In the genomic region with DNA sequence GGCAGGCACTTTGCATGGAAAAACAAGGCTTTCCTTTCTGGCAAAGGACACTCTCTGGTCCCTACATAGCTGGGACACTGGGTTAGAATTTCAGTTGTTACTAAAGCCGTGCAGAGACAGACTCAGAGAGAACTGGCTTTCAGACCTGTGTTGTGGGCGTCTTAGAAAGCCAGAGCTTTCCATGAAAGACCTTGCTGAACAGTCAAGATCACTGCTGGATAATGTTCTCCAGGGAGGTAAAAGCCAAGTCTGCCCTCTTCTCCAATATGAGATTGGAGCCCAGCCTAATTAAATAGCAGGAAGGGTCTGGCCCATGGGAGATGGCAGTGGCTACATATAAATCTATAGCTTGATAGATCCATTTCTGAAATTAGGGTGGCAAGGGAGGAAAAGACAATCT, we compare ENCODE assay signal across 13 mouse cellular contexts. TPM values are rescaled to one million over a fixed set of nuclear protein-coding genes. Genes with fewer than 3 reads are reported as not detected.
DNase-seq lines count a peak whose midpoint lies in the region; ATAC-seq and TF ChIP-seq lines count a peak whose summit lies in the region.
"Had no signal": no experiment of that assay in that cellular context is flagged by ENCODE, and none has a peak within 500 bp of the region (broad histone marks: within the 10 kb centered on the region; RNA-seq: fewer than 3 reads in every experiment).

No protein-coding gene starts in this region.

- ATAC-seq in forebrain, embryonic 11.5 days (replicated peaks; ENCODE audit: low FRiP score): no peak
- ATAC-seq in hindbrain, embryonic 14.5 days (ENCODE audit: low FRiP score): no peak
- no peak for ATAC-seq in midbrain, postnatal 0 days (ENCODE audit: low FRiP score)
- ATAC-seq: inflammation-experienced regulatory T-cells, adult 6 months had no signal

- H3K4me3 ChIP-seq in forebrain, embryonic 11.5 days (ENCODE audit: low read depth, low read length): peak overlapping the region; percentile 15
- peak overlapping the region; percentile 89 for H3K4me3 ChIP-seq in hindbrain, embryonic 14.5 days (replicated peaks; ENCODE audit: low read length)
- peak overlapping the region; percentile 84 for H3K4me3 ChIP-seq in midbrain, postnatal 0 days (ENCODE audit: low read depth, low read length)
- H3K4me3 ChIP-seq: limb, embryonic 15.5 days; lung, embryonic 15.5 days had no signal

- TF ChIP-seq CTCF in midbrain, postnatal 0 days (IDR thresholded peaks at IDR 0.05): no peak

- peaks cover 8% of the 10 kb centered on the region for H3K4me1 ChIP-seq in forebrain, embryonic 11.5 days (replicated peaks; ENCODE audit: control insufficient read depth, insufficient read depth, low read length)
- H3K4me1 ChIP-seq in hindbrain, embryonic 14.5 days (replicated peaks; ENCODE audit: control insufficient read depth, insufficient read depth, low read length): peaks cover 14% of the 10 kb centered on the region
- H3K4me1 ChIP-seq in midbrain, postnatal 0 days (ENCODE audit: insufficient read depth, low read length): peaks cover 2% of the 10 kb centered on the region

- intact Hi-C loops in left cerebral cortex, postnatal 4 days (cut with DNase I): no loop called here

- peak overlapping the region; percentile 13; the same call in 1 of the 2 replicates for H3K4me2 ChIP-seq in forebrain, embryonic 11.5 days (ENCODE audit: low read depth, low read length, severe bottlenecking)
- peak overlapping the region; percentile 83 for H3K4me2 ChIP-seq in hindbrain, embryonic 14.5 days (replicated peaks)
- peak overlapping the region; percentile 62 for H3K4me2 ChIP-seq in midbrain, postnatal 0 days (ENCODE audit: low read depth, low read length, poor library complexity, severe bottlenecking)
- H3K4me2 ChIP-seq: limb, embryonic 15.5 days; lung, embryonic 15.5 days had no signal

- H3K9ac ChIP-seq in forebrain, embryonic 11.5 days (ENCODE audit: low read length): no peak overlapping the region; the same call in 1 of the 2 replicates
- peak overlapping the region; percentile 92 for H3K9ac ChIP-seq in hindbrain, embryonic 14.5 days
- peak overlapping the region; percentile 50 for H3K9ac ChIP-seq in midbrain, postnatal 0 days (replicated peaks; ENCODE audit: low read length, poor library complexity, severe bottlenecking)
- H3K9ac ChIP-seq: limb, embryonic 15.5 days; lung, embryonic 15.5 days had no signal

- no peaks in the 10 kb centered on the region for H3K9me3 ChIP-seq in forebrain, embryonic 11.5 days (ENCODE audit: control insufficient read depth, low read length)
- H3K9me3 ChIP-seq in hindbrain, embryonic 14.5 days (ENCODE audit: control insufficient read depth, low read length): no peaks in the 10 kb centered on the region
- no peaks in the 10 kb centered on the region for H3K9me3 ChIP-seq in midbrain, postnatal 0 days (ENCODE audit: low read length)
- H3K9me3 ChIP-seq: limb, embryonic 15.5 days; lung, embryonic 15.5 days had no signal

- H3K36me3 ChIP-seq in forebrain, embryonic 11.5 days (ENCODE audit: control insufficient read depth, insufficient read depth, low read length): no peaks in the 10 kb centered on the region
- peaks cover 36% of the 10 kb centered on the region for H3K36me3 ChIP-seq in hindbrain, embryonic 14.5 days (replicated peaks; ENCODE audit: control insufficient read depth, insufficient read depth)
- H3K36me3 ChIP-seq in midbrain, postnatal 0 days (ENCODE audit: insufficient read depth, low read length): peaks cover 8% of the 10 kb centered on the region
- H3K36me3 ChIP-seq: limb, embryonic 15.5 days; lung, embryonic 15.5 days had no signal

- peak overlapping the region; percentile 37; the same call in 1 of the 2 replicates for H3K27ac ChIP-seq in forebrain, embryonic 11.5 days (ENCODE audit: low read depth, low read length)
- H3K27ac ChIP-seq in hindbrain, embryonic 14.5 days: peak overlapping the region; percentile 97
- H3K27ac ChIP-seq in midbrain, postnatal 0 days (ENCODE audit: low read depth, low read length): peak overlapping the region; percentile 65
- H3K27ac ChIP-seq: limb, embryonic 15.5 days; lung, embryonic 15.5 days had no signal

- peaks cover 31% of the 10 kb centered on the region for H3K27me3 ChIP-seq in forebrain, embryonic 11.5 days (ENCODE audit: control insufficient read depth, insufficient read depth, low read length)
- peaks cover 10% of the 10 kb centered on the region for H3K27me3 ChIP-seq in hindbrain, embryonic 14.5 days (ENCODE audit: control insufficient read depth, insufficient read depth, low read length)
- H3K27me3 ChIP-seq in midbrain, postnatal 0 days (ENCODE audit: insufficient read depth, low read length): no peaks in the 10 kb centered on the region

- 26% methylated on average over 2 of the region's 2 CpGs for WGBS in forebrain, embryonic 11.5 days
- WGBS in hindbrain, embryonic 14.5 days: 11% methylated on average over 2 of the region's 2 CpGs
- 18% methylated on average over 2 of the region's 2 CpGs for WGBS in midbrain, postnatal 0 days

- DNase-seq in MN1 (ENCODE audit: low spot score): peak; percentile 54
- DNase-seq in forebrain, embryonic 11.5 days (ENCODE audit: low spot score): no peak
- peak; percentile 28 for DNase-seq in hindbrain, embryonic 14.5 days (ENCODE audit: low spot score)
- peak; percentile 14 for DNase-seq in midbrain, postnatal 0 days (ENCODE audit: low spot score)
- no peak for DNase-seq in retina, postnatal 1 day
- DNase-seq in left cerebral cortex, postnatal 4 days: no peak
- no peak for DNase-seq in layer of hippocampus, adult 9-11 months
- DNase-seq: adrenal gland, adult 8-10 months; kidney, postnatal 36 days; right cerebral cortex, postnatal 4 days had no signal

RNA-seq across cellular contexts. Expression of gene Nt5c2, which starts 3.4 kb away (rescaled TPM):
- polyA plus RNA-seq in forebrain, embryonic 11.5 days (2014; fragmentation: Nextera tagmentation; extraction: Ambion mirVana): 71.8 and 77.9 TPM in 2 replicates
- polyA plus RNA-seq in hindbrain, embryonic 14.5 days (2014; fragmentation: Nextera tagmentation; extraction: Ambion mirVana): 84.9 and 93.8 TPM in 2 replicates
- 64.1 and 68.1 TPM in 2 replicates for total RNA-seq in midbrain, postnatal 0 days (2014; rRNA removed)
- polyA plus RNA-seq in midbrain, postnatal 0 days (2015; fragmentation: Nextera tagmentation; extraction: Ambion mirVana): 81.8 and 83.0 TPM in 2 replicates
- total RNA-seq in left cerebral cortex, postnatal 4 days (2021): 10 to 100 TPM; 84.0 to 93.6 TPM

RNA-seq across cellular contexts. Expression of gene Ina, which starts 3.8 kb away (rescaled TPM):
- 102 and 110 TPM in 2 replicates for polyA plus RNA-seq in forebrain, embryonic 11.5 days (2014; fragmentation: Nextera tagmentation; extraction: Ambion mirVana)
- 608 and 616 TPM in 2 replicates for polyA plus RNA-seq in hindbrain, embryonic 14.5 days (2014; fragmentation: Nextera tagmentation; extraction: Ambion mirVana)
- total RNA-seq in midbrain, postnatal 0 days (2014; rRNA removed): 229 and 248 TPM in 2 replicates
- 294 and 310 TPM in 2 replicates for polyA plus RNA-seq in midbrain, postnatal 0 days (2015; fragmentation: Nextera tagmentation; extraction: Ambion mirVana)
- total RNA-seq in left cerebral cortex, postnatal 4 days (2021): 100 to 1,000 TPM; 246 to 250 TPM
- polyA plus RNA-seq: inflammation-experienced regulatory T-cells, adult 6 months had no signal

RNA-seq across cellular contexts. Expression of gene Pcgf6, which starts 32.4 kb away (rescaled TPM):
- 35.1 and 37.3 TPM in 2 replicates for polyA plus RNA-seq in forebrain, embryonic 11.5 days (2014; fragmentation: Nextera tagmentation; extraction: Ambion mirVana)
- 34.3 and 36.7 TPM in 2 replicates for polyA plus RNA-seq in hindbrain, embryonic 14.5 days (2014; fragmentation: Nextera tagmentation; extraction: Ambion mirVana)
- total RNA-seq in midbrain, postnatal 0 days (2014; rRNA removed): 26.3 and 29.2 TPM in 2 replicates
- polyA plus RNA-seq in midbrain, postnatal 0 days (2015; fragmentation: Nextera tagmentation; extraction: Ambion mirVana): 21.8 and 23.6 TPM in 2 replicates
- 10 to 100 TPM; 25.0 to 26.1 TPM for total RNA-seq in left cerebral cortex, postnatal 4 days (2021)

RNA-seq across cellular contexts. Expression of gene Taf5, which starts 49.2 kb away (rescaled TPM):
- polyA plus RNA-seq in forebrain, embryonic 11.5 days (2014; fragmentation: Nextera tagmentation; extraction: Ambion mirVana): 10.6 and 11.8 TPM in 2 replicates
- 8.2 and 9.5 TPM in 2 replicates for polyA plus RNA-seq in hindbrain, embryonic 14.5 days (2014; fragmentation: Nextera tagmentation; extraction: Ambion mirVana)
- total RNA-seq in midbrain, postnatal 0 days (2014; rRNA removed): 8.6 and 10.8 TPM in 2 replicates
- 2.9 and 3.0 TPM in 2 replicates for polyA plus RNA-seq in midbrain, postnatal 0 days (2015; fragmentation: Nextera tagmentation; extraction: Ambion mirVana)
- total RNA-seq in left cerebral cortex, postnatal 4 days (2021): 1 to 10 TPM; 7.8 to 8.6 TPM

Comparison
In these comparisons a context has a peak if more than half of its experiments do, and no peak if none do; other contexts are left out.
1. DNase-seq: peak in MN1 (single experiment), hindbrain, embryonic 14.5 days (single experiment) and midbrain, postnatal 0 days (single experiment); none in forebrain, embryonic 11.5 days (single experiment), retina, postnatal 1 day (single experiment), left cerebral cortex, postnatal 4 days (single experiment) and layer of hippocampus, adult 9-11 months (single experiment).
2. H3K27ac ChIP-seq: peak in every context shown above with its lines; median percentile 97 in hindbrain, embryonic 14.5 days; 65 in midbrain, postnatal 0 days; 37 in forebrain, embryonic 11.5 days.
3. H3K4me2 ChIP-seq: peak in every context shown above with its lines; median percentile 83 in hindbrain, embryonic 14.5 days; 62 in midbrain, postnatal 0 days; 13 in forebrain, embryonic 11.5 days.
4. H3K4me3 ChIP-seq: peak in every context shown above with its lines; median percentile 89 in hindbrain, embryonic 14.5 days; 84 in midbrain, postnatal 0 days; 15 in forebrain, embryonic 11.5 days.